Mouse (Mus musculus) forebrain, postnatal 0 days (tissue): Measurements from ENCODE around the gene Tecpr1. TPM values are rescaled to one million over a fixed set of nuclear protein-coding genes. Genes with fewer than 3 reads are reported as not detected.

Source experiments
- ATAC-seq: fragments of 200-750 bp; cut with Nextera tagmentation; 2 replicates; pipeline ENCODE4 v1.8.0; 2017; ENCODE audit warnings: mild to moderate bottlenecking, moderate library complexity
- DNase-seq: peaks from one replicate; pipeline ENCODE4 v3.0.0-alpha.2; 2015
- H3K27ac ChIP-seq: fragments of 300-500 bp; sonication (generic); 2 replicates; pipeline ENCODE4 v1.5.1; 2014; ENCODE audit warnings: low read depth, mild to moderate bottlenecking, antibody characterized with exemption, low read length, moderate library complexity, mixed read lengths
- H3K27me3 ChIP-seq: fragments of 300-500 bp; sonication (generic); 2 replicates; pipeline ENCODE4 v1.6.1; 2014; ENCODE audit warnings: mild to moderate bottlenecking, low read length, mixed read lengths; ENCODE audit not compliant: insufficient read depth
- H3K36me3 ChIP-seq: fragments of 300-500 bp; sonication (generic); 2 replicates; pipeline ENCODE4 v1.6.1; 2014; ENCODE audit warnings: mild to moderate bottlenecking, moderate library complexity; ENCODE audit not compliant: insufficient read depth
- H3K4me1 ChIP-seq: fragments of 300-500 bp; sonication (generic); 2 replicates; pipeline ENCODE4 v1.6.1; 2014; ENCODE audit warnings: antibody characterized with exemption; ENCODE audit not compliant: insufficient read depth
- H3K4me2 ChIP-seq: fragments of 300-500 bp; sonication (generic); 2 replicates; pipeline ENCODE4 v1.6.1; 2014; ENCODE audit warnings: low read depth, mild to moderate bottlenecking, moderate library complexity
- H3K4me3 ChIP-seq: fragments of 300-500 bp; sonication (generic); 2 replicates; pipeline ENCODE4 v1.5.1; 2014; ENCODE audit warnings: low read depth, low read length, mixed read lengths
- H3K9ac ChIP-seq: fragments of 300-500 bp; sonication (generic); 2 replicates; pipeline ENCODE4 v1.6.1; 2014; ENCODE audit warnings: mild to moderate bottlenecking
- H3K9me3 ChIP-seq: fragments of 300-500 bp; sonication (generic); 2 replicates; pipeline ENCODE4 v1.6.1; 2016; ENCODE audit warnings: low read length
- CTCF ChIP-seq: sonication (generic); IDR thresholded peaks from 2 replicates; pipeline ENCODE4 v1.5.1; 2016; ENCODE audit warnings: antibody characterized with exemption, control low read depth, low read depth
- WGBS: fragments of 180-500 bp; shearing (Covaris S2); extraction: QIAGEN DNeasy Blood & Tissue Kit; methylation state at CpG from one replicate; pipeline ENCODE4 v1.1.7; 2014; 5-methylcytosine and 5-hydroxymethylcytosine counted together
- polyA plus RNA-seq: library from polyadenylated mRNA; unstranded; fragments of >200 nt; fragmentation: Nextera tagmentation; extraction: Ambion mirVana; gene quantifications from 2 replicates; pipeline ENCODE4 v1.2.1, GENCODE M21; 2015
- total RNA-seq: library from RNA; depleted of rRNA; stranded (reverse); fragments of >200 nt; gene quantifications from 2 replicates; pipeline ENCODE4 v1.2.3, GENCODE M21; 2014

Gene Tecpr1
- total and polyA plus RNA-seq, 2 experiments from 2014 or later = 32.7 to 57.7 TPM

DNA sequence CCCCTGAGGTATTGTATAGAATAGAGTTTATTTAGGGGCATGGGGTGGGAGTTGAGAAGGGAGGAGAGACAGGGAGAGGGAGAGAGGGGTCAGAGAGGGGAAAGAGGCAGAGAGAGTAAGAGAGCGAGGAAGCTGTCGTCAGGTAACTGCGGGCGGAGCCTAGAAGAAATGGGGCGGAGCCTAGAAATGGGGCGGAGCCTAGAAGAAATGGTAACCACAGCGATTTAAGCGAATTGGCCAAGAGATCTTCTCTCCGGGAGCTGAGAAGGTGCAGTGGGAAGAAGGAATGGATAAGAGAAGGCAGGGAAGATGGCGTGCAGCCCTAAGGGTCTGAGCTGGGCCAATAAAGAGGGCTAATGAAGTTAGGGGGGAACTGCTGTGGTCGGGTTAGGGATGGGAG lies 2.8 kb upstream of the Tecpr1 start:
- WGBS = 34% methylated on average over 11 of the region's 11 CpGs
- no peak overlapping the region for H3K27ac ChIP-seq
- no peak overlapping the region for H3K9ac ChIP-seq
- no peaks in the 10 kb centered on the region for H3K9me3 ChIP-seq
- no peak for TF ChIP-seq CTCF
- no peaks in the 10 kb centered on the region for H3K27me3 ChIP-seq
- H3K4me2 ChIP-seq = no peak overlapping the region
- H3K4me3 ChIP-seq = no peak overlapping the region
- DNase-seq (no peak), ATAC-seq (no peak)
- H3K4me1 ChIP-seq = peaks cover 3% of the 10 kb centered on the region; the same call in 1 of the 2 replicates
- no peaks in the 10 kb centered on the region for H3K36me3 ChIP-seq

GRCm38 (mm10) chr5:144223899-144224816 lies 743 bp upstream of the Tecpr1 start:
- no peak for TF ChIP-seq CTCF
- Histone ChIP-seq H3K9ac (peak overlapping the region; percentile 74), H3K27me3 (no peaks in the 10 kb centered on the region), H3K9me3 (no peaks in the 10 kb centered on the region), H3K4me3 (peak overlapping the region; percentile 89), H3K4me1 (peaks cover 3% of the 10 kb centered on the region; the same call in 1 of the 2 replicates), H3K36me3 (no peaks in the 10 kb centered on the region), H3K4me2 (peak overlapping the region; percentile 82), H3K27ac (peak overlapping the region; percentile 80)
- ATAC-seq (peak; percentile 34; the same call in 1 of the 2 replicates), DNase-seq (no peak)
- 28% methylated on average over 18 of the region's 18 CpGs for WGBS

- Histone ChIP-seq H3K9me3 (no peaks in the 10 kb centered on the region), H3K27ac (peak overlapping the region; percentile 80), H3K4me2 (peak overlapping the region; percentile 82), H3K4me3 (peak overlapping the region; percentile 89), H3K9ac (peak overlapping the region; percentile 74), H3K27me3 (no peaks in the 10 kb centered on the region), H3K4me1 (peaks cover 3% of the 10 kb centered on the region; the same call in 1 of the 2 replicates), H3K36me3 (no peaks in the 10 kb centered on the region; the same call in 1 of the 2 replicates)
- ATAC-seq = peak; percentile 79
- WGBS = 3% methylated on average over 25 of the region's 25 CpGs
- TF ChIP-seq CTCF = no peak
- no peak for DNase-seq
These were observed 458 bp downstream of the Tecpr1 start for GRCm38 (mm10) chr5:144222811-144223502.

- no peak for ATAC-seq
- no peak for DNase-seq
- Histone ChIP-seq H3K27ac (no peak overlapping the region), H3K4me3 (no peak overlapping the region), H3K4me1 (peaks cover 3% of the 10 kb centered on the region; the same call in 1 of the 2 replicates), H3K4me2 (no peak overlapping the region), H3K36me3 (peaks cover 13% of the 10 kb centered on the region; the same call in 1 of the 2 replicates), H3K9ac (no peak overlapping the region), H3K27me3 (no peaks in the 10 kb centered on the region), H3K9me3 (no peaks in the 10 kb centered on the region)
- WGBS = 72% methylated on average over 4 of the region's 4 CpGs
- no peak for TF ChIP-seq CTCF
These were observed 2.1 kb downstream of the Tecpr1 start for GRCm38 (mm10) chr5:144221305-144221704.

GRCm38 (mm10) chr5:144219936-144220335 lies 3.5 kb downstream of the Tecpr1 start:
- H3K4me1 ChIP-seq = peaks cover 3% of the 10 kb centered on the region; the same call in 1 of the 2 replicates
- no peak overlapping the region for H3K27ac ChIP-seq
- DNase-seq (no peak), ATAC-seq (no peak)
- no peak overlapping the region for H3K9ac ChIP-seq
- H3K4me3 ChIP-seq = no peak overlapping the region
- TF ChIP-seq CTCF = no peak
- peaks cover 20% of the 10 kb centered on the region for H3K36me3 ChIP-seq
- H3K9me3 ChIP-seq = no peaks in the 10 kb centered on the region
- no peaks in the 10 kb centered on the region for H3K27me3 ChIP-seq
- H3K4me2 ChIP-seq = no peak overlapping the region
- 84% methylated on average over 5 of the region's 5 CpGs for WGBS

DNA sequence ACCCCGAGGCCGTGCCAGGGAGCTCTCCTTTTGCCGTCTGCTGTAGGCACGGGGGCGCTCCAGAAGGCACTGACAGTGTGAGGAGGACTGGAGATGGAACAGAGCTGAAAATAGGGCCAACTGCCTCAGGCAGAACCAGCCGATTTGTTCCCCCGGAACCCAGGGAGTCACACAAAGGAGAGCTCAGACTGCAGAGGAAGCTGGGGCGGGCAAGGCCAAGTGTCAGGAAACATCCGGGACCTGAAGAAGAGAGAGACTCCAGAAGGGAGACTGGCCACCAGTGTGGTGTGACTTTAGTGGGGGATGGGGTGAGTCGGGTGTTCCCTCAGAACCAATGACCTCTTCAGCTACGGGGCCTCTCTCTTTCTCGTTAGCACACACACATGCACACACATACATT lies 4.1 kb downstream of the Tecpr1 start:
- Histone ChIP-seq H3K4me2 (no peak overlapping the region), H3K4me1 (0 out of 2 replicates have a peak, but pooled peaks cover under 1% of the 10 kb centered on the region), H3K4me3 (no peak overlapping the region), H3K27me3 (no peaks in the 10 kb centered on the region), H3K27ac (no peak overlapping the region), H3K9ac (no peak overlapping the region), H3K9me3 (no peaks in the 10 kb centered on the region), H3K36me3 (peaks cover 25% of the 10 kb centered on the region)
- DNase-seq (no peak), ATAC-seq (no peak)
- TF ChIP-seq CTCF = no peak
- 75% methylated on average over 12 of the region's 12 CpGs for WGBS
